Mouse (Mus musculus) cerebellum, adult 2 months (tissue): ENCODE data around the gene Ston1. TPM values are rescaled to one million over a fixed set of nuclear protein-coding genes. Genes with fewer than 3 reads are reported as not detected.

ENCODE experiments used
- DNase-seq, 2 experiments: peaks; one replicate each; pipeline ENCODE4 v3.0.0; 2021
- H3K27ac ChIP-seq: fragments of 200-500 bp; 2 replicates; pipeline ENCODE4 v1.5.1; 2012; ENCODE audit warnings: low read length, control low read depth, inconsistent platforms; ENCODE audit not compliant: insufficient read depth
- H3K27me3 ChIP-seq: fragments of 200-500 bp; 2 replicates; pipeline ENCODE4 v1.6.1; 2012; ENCODE audit warnings: inconsistent platforms, mild to moderate bottlenecking, low read length, moderate library complexity; ENCODE audit not compliant: control insufficient read depth, insufficient read depth
- H3K4me1 ChIP-seq: fragments of 200-500 bp; 2 replicates; pipeline ENCODE4 v1.6.1; 2011; ENCODE audit warnings: low read length; ENCODE audit not compliant: control insufficient read depth, insufficient read depth
- H3K4me3 ChIP-seq: fragments of 200-500 bp; replicated peaks from 2 replicates; pipeline ENCODE3; 2011; ENCODE audit warnings: mild to moderate bottlenecking, low read depth, low read length, control low read depth; ENCODE audit not compliant: insufficient read depth
- CTCF ChIP-seq: fragments of 200-500 bp; IDR thresholded peaks from 2 replicates; pipeline ENCODE4 v1.5.1; 2011; ENCODE audit warnings: low read depth, mild to moderate bottlenecking, control low read depth, low read length, moderate library complexity, borderline replicate concordance; ENCODE audit not compliant: insufficient read depth
- POLR2A ChIP-seq: fragments of 200-500 bp; IDR thresholded peaks from 2 replicates; pipeline ENCODE4 v1.6.1; 2011; ENCODE audit warnings: low read length, control low read depth, borderline replicate concordance; ENCODE audit not compliant: insufficient read depth
- WGBS: fragments of 180-500 bp; shearing (Covaris S2); methylation state at CpG from one replicate; pipeline ENCODE4 v1.1.7; 2018; 5-methylcytosine and 5-hydroxymethylcytosine counted together
- polyA plus RNA-seq: library from polyadenylated mRNA; depleted of rRNA; stranded (reverse); fragments of >200 nt; gene quantifications from 2 replicates; pipeline ENCODE4 v1.2.3, GENCODE M21; 2012

The Ston1 gene
- polyA plus RNA-seq, 1 experiment = 2.9 TPM

GRCm38 (mm10) chr17:88620935-88621334, 23.5 kb downstream of the Ston1 start:
- WGBS = 82% methylated on average over 4 of the region's 4 CpGs
- H3K4me3 ChIP-seq = no peak overlapping the region
- H3K4me1 ChIP-seq = no peaks in the 10 kb centered on the region
- TF ChIP-seq POLR2A (no peak), CTCF (no peak)
- no peaks in the 10 kb centered on the region for H3K27me3 ChIP-seq
- no peak overlapping the region for H3K27ac ChIP-seq
- no peak for DNase-seq

GRCm38 (mm10) chr17:88621374-88621773, 23.9 kb downstream of the Ston1 start:
- H3K4me3 ChIP-seq = no peak overlapping the region
- TF ChIP-seq CTCF = no peak
- no peak for TF ChIP-seq POLR2A

GRCm38 (mm10) chr17:88622711-88623110, 25.2 kb downstream of the Ston1 start:
- Histone ChIP-seq H3K27me3 (no peaks in the 10 kb centered on the region), H3K27ac (no peak overlapping the region), H3K4me3 (no peak overlapping the region), H3K4me1 (no peaks in the 10 kb centered on the region)
- WGBS = 95% methylated on average over 1 of the region's 1 CpGs
- DNase-seq = no peak
- TF ChIP-seq POLR2A (no peak), CTCF (no peak)

More at GRCm38 (mm10) chr17:88621374-88621773, 23.9 kb downstream of the Ston1 start:
- DNase-seq = no peak
- Histone ChIP-seq H3K27me3 (no peaks in the 10 kb centered on the region), H3K4me1 (no peaks in the 10 kb centered on the region), H3K27ac (no peak overlapping the region)
- 89% methylated on average over 3 of the region's 3 CpGs for WGBS

- Histone ChIP-seq H3K4me1 (peaks cover 2% of the 10 kb centered on the region; the same call in 1 of the 2 replicates), H3K27ac (no peak overlapping the region), H3K4me3 (no peak overlapping the region), H3K27me3 (no peaks in the 10 kb centered on the region)
- WGBS = 93% methylated on average over 4 of the region's 4 CpGs
- no peak for DNase-seq
- no peak for TF ChIP-seq POLR2A
- TF ChIP-seq CTCF = no peak
Measured at GRCm38 (mm10) chr17:88624386-88624785, 26.9 kb downstream of the Ston1 start.

- no peak for DNase-seq
- no peak for TF ChIP-seq CTCF
- TF ChIP-seq POLR2A = no peak
- WGBS = 96% methylated on average over 13 of the region's 13 CpGs
- no peaks in the 10 kb centered on the region for H3K27me3 ChIP-seq
- no peak overlapping the region for H3K4me3 ChIP-seq
- H3K4me1 ChIP-seq = peaks cover 3% of the 10 kb centered on the region; the same call in 1 of the 2 replicates
- H3K27ac ChIP-seq = no peak overlapping the region
Measured at GRCm38 (mm10) chr17:88625350-88625749, 27.9 kb downstream of the Ston1 start.

- no peak overlapping the region for H3K4me3 ChIP-seq
- no peak for DNase-seq
- H3K27me3 ChIP-seq = no peaks in the 10 kb centered on the region
- TF ChIP-seq CTCF = no peak
- 83% methylated on average over 7 of the region's 7 CpGs for WGBS
- peaks cover 3% of the 10 kb centered on the region; the same call in 1 of the 2 replicates for H3K4me1 ChIP-seq
- no peak overlapping the region for H3K27ac ChIP-seq
Measured at GRCm38 (mm10) chr17:88625931-88626330, 28.4 kb downstream of the Ston1 start.

DNA sequence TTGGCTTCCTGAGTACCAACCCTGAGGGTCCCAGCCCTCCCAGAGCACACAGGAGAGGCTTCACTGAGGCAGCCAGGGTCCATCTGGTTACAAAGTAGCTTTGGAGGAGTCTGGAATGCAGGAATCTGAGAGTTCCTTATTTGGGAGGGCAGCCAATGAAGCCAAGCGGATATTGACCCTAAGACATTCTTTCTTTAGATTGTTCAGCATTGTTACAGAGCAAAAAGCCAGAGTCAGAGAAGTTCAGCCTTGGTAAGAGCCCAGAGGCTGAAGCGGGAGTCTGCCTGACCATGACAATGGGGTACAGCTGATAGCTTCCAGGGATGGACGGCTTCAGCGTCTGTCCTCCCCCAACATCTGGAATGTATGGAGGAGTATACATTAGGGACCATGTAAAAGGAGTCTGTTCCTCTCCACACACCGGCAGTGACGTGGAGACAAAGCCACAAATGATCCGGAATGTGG, 28.9 kb downstream of the Ston1 start:
- TF ChIP-seq CTCF = no peak
- no peak for TF ChIP-seq POLR2A
- peaks cover 3% of the 10 kb centered on the region; the same call in 1 of the 2 replicates for H3K4me1 ChIP-seq
- 69% methylated on average over 7 of the region's 7 CpGs for WGBS
- no peak for DNase-seq
- H3K4me3 ChIP-seq = no peak overlapping the region
- H3K27me3 ChIP-seq = no peaks in the 10 kb centered on the region
- no peak overlapping the region for H3K27ac ChIP-seq

DNA sequence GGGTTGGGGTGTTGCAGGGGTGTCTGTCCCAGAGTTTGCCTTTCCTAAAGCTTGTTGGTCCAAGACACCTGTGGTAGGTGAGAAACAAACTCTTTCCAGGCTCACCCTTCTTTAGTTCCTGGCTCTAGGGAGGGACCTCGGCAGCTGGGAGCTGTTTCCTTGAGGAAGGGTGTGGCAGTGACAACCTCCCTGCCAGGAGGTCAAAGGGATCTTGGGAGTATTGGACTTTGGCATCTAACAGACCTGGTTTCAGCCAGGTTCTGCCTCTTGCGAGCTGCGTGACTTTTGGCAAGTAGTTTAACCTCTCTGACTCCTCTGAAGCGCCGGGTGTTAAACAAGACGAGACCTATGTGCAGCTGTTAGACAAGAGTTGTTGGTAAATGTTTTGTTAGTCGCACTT, 29.7 kb downstream of the Ston1 start:
- H3K4me1 ChIP-seq = peaks cover 3% of the 10 kb centered on the region; the same call in 1 of the 2 replicates
- no peak overlapping the region for H3K27ac ChIP-seq
- TF ChIP-seq POLR2A (no peak), CTCF (no peak)
- no peak overlapping the region for H3K4me3 ChIP-seq
- 64% methylated on average over 7 of the region's 7 CpGs for WGBS
- DNase-seq = no peak
- no peaks in the 10 kb centered on the region for H3K27me3 ChIP-seq
